Mouse (Mus musculus) stomach, embryonic 16.5 days (tissue): ENCODE data around the gene Il22ra1. TPM values are rescaled to one million over a fixed set of nuclear protein-coding genes. Genes with fewer than 3 reads are reported as not detected.

Experiments
- ATAC-seq: fragments of 200-750 bp; cut with Nextera tagmentation; 2 replicates; pipeline ENCODE4 v1.8.0; 2017; ENCODE audit warnings: moderate number of reproducible peaks, moderate TSS enrichment; ENCODE audit not compliant: insufficient read depth, low FRiP score
- H3K27ac ChIP-seq: fragments of 300-500 bp; sonication (generic); 2 replicates; pipeline ENCODE4 v1.5.1; 2014; ENCODE audit warnings: low read length
- H3K27me3 ChIP-seq: fragments of 300-500 bp; sonication (generic); 2 replicates; pipeline ENCODE4 v1.6.1; 2014; ENCODE audit warnings: low read length, control low read depth, mixed read lengths; ENCODE audit not compliant: control insufficient read depth, insufficient read depth
- H3K36me3 ChIP-seq: fragments of 300-500 bp; sonication (generic); 2 replicates; pipeline ENCODE4 v1.6.1; 2014; ENCODE audit warnings: low read length; ENCODE audit not compliant: control insufficient read depth, insufficient read depth
- H3K4me1 ChIP-seq: fragments of 300-500 bp; sonication (generic); 2 replicates; pipeline ENCODE4 v1.6.1; 2014; ENCODE audit warnings: low read length, control low read depth, mixed read lengths; ENCODE audit not compliant: control insufficient read depth, insufficient read depth
- H3K4me2 ChIP-seq: fragments of 300-500 bp; sonication (generic); 2 replicates; pipeline ENCODE4 v1.6.1; 2014; ENCODE audit warnings: low read depth, low read length, mixed read lengths
- H3K4me3 ChIP-seq: fragments of 300-500 bp; sonication (generic); replicated peaks from 2 replicates; pipeline ENCODE4 v1.5.1; 2014; ENCODE audit warnings: mild to moderate bottlenecking, low read length
- H3K9ac ChIP-seq: fragments of 300-500 bp; sonication (generic); 2 replicates; pipeline ENCODE4 v1.6.1; 2014; ENCODE audit warnings: low read length
- H3K9me3 ChIP-seq: fragments of 300-500 bp; sonication (generic); replicated peaks from 2 replicates; pipeline ENCODE4 v1.6.1; 2016; ENCODE audit warnings: low read length, control low read depth; ENCODE audit not compliant: control insufficient read depth
- WGBS: fragments of 180-500 bp; shearing (Covaris S2); extraction: QIAGEN DNeasy Blood & Tissue Kit; methylation state at CpG from one replicate; pipeline ENCODE4 v1.1.7; 2014; 5-methylcytosine and 5-hydroxymethylcytosine counted together
- polyA plus RNA-seq: library from polyadenylated mRNA; unstranded; fragments of >200 nt; fragmentation: Nextera tagmentation; extraction: Ambion mirVana; gene quantifications from 2 replicates; pipeline ENCODE4 v1.2.1, GENCODE M21; 2015

Il22ra1 gene
- polyA plus RNA-seq, 1 experiment from 2014 or later: 2.1 TPM

GRCm38 (mm10) chr4:135792821-135793220 lies 64.8 kb downstream of the Il22ra1 start:
- Histone ChIP-seq H3K9ac (no peak overlapping the region), H3K4me3 (no peak overlapping the region), H3K27ac (no peak overlapping the region), H3K9me3 (no peaks in the 10 kb centered on the region), H3K4me2 (no peak overlapping the region), H3K27me3 (no peaks in the 10 kb centered on the region; the same call in 1 of the 2 replicates), H3K36me3 (no peaks in the 10 kb centered on the region), H3K4me1 (peaks cover 1% of the 10 kb centered on the region; the same call in 1 of the 2 replicates)
- no peak for ATAC-seq
- 92% methylated on average over 5 of the region's 5 CpGs for WGBS

GRCm38 (mm10) chr4:135797931-135798330 lies 70.0 kb downstream of the Il22ra1 start:
- no peak overlapping the region for H3K4me3 ChIP-seq
- ATAC-seq: peak; percentile 37; the same call in 1 of the 2 replicates

DNA sequence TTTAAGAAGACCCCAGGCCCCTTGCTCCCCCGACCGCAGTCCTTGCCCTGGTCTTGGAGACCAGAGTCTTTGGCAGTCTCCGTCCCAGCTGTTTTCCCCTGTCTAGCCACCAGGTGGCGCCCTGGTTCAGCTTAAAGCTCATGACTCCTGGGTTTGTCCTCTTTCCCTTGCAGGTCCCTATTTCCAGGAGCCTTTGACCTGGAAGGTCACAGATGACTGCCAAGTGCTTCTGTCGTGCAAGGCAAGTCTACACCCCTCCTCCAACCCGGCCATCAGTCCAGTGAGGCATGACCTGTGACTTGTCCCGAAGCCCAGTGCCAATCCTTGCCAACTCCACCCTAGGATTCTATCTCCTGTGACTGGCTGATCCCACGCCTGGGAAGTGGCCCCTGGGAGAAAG lies 73.6 kb downstream of the Il22ra1 start:
- 23% methylated on average over 8 of the region's 8 CpGs for WGBS
- H3K27ac ChIP-seq: no peak overlapping the region
- H3K36me3 ChIP-seq: no peaks in the 10 kb centered on the region
- no peaks in the 10 kb centered on the region for H3K27me3 ChIP-seq
- no peak overlapping the region for H3K4me2 ChIP-seq
- peaks cover 9% of the 10 kb centered on the region for H3K4me1 ChIP-seq
- H3K9me3 ChIP-seq: 0 out of 2 replicates have a peak, but pooled peaks cover 6% of the 10 kb centered on the region
- H3K9ac ChIP-seq: 0 out of 2 replicates have a peak overlapping the region, but pooled peaks have one; percentile 7
- no peak overlapping the region for H3K4me3 ChIP-seq
- ATAC-seq: peak; percentile 42; the same call in 1 of the 2 replicates

More at GRCm38 (mm10) chr4:135797931-135798330, 70.0 kb downstream of the Il22ra1 start:
- Histone ChIP-seq H3K4me1 (peaks cover 9% of the 10 kb centered on the region), H3K27me3 (no peaks in the 10 kb centered on the region; the same call in 1 of the 2 replicates), H3K27ac (no peak overlapping the region), H3K9me3 (0 out of 2 replicates have a peak, but pooled peaks cover under 1% of the 10 kb centered on the region), H3K4me2 (no peak overlapping the region), H3K9ac (no peak overlapping the region), H3K36me3 (no peaks in the 10 kb centered on the region)
- WGBS: 27% methylated on average over 11 of the region's 11 CpGs

Other genes with a start within 250 kb of the Il22ra1 start
- gene Stpg1, start 233.4 kb upstream of the Il22ra1 start, polyA plus RNA-seq: 0.17 and 0.29 TPM in 2 replicates
- 4.7 and 4.8 TPM in 2 replicates for gene Nipal3, start 233.1 kb upstream of the Il22ra1 start, polyA plus RNA-seq
- gene Grhl3, start 154.5 kb upstream of the Il22ra1 start, polyA plus RNA-seq: 54.1 and 74.1 TPM in 2 replicates
- 1.6 and 2.6 TPM in 2 replicates for gene Ifnlr1, start 41.9 kb upstream of the Il22ra1 start, polyA plus RNA-seq
- 0.56 and 3.6 TPM in 2 replicates for gene Myom3, start 31.5 kb downstream of the Il22ra1 start, polyA plus RNA-seq
- gene Srsf10, start 127.6 kb downstream of the Il22ra1 start, polyA plus RNA-seq: 192 and 199 TPM in 2 replicates
- gene Pnrc2, start 145.7 kb downstream of the Il22ra1 start, polyA plus RNA-seq: 168 and 169 TPM in 2 replicates
- gene Cnr2, start 167.2 kb downstream of the Il22ra1 start, polyA plus RNA-seq: 0.59 and 0.90 TPM in 2 replicates
- 98.9 and 132 TPM in 2 replicates for gene Fuca1, start 192.6 kb downstream of the Il22ra1 start, polyA plus RNA-seq
- gene Hmgcl, start 218.3 kb downstream of the Il22ra1 start, polyA plus RNA-seq: 97.5 and 107 TPM in 2 replicates
- gene Gale, start 235.6 kb downstream of the Il22ra1 start, polyA plus RNA-seq: 109 and 136 TPM in 2 replicates
- 94.9 and 97.8 TPM in 2 replicates for gene Lypla2, start 244.5 kb downstream of the Il22ra1 start, polyA plus RNA-seq